Mouse (Mus musculus): ENCODE results near the gene Pitx1. TPM values are rescaled to one million over a fixed set of nuclear protein-coding genes. Genes with fewer than 3 reads are reported as not detected.

Gene Pitx1
- polyA plus RNA-seq, 1 experiment, result 0.02 TPM

- no peak for TF ChIP-seq TAL1 (IDR thresholded peaks at IDR 0.05; ENCODE audit: low read length)
- TF ChIP-seq GATA1 (IDR thresholded peaks at IDR 0.05; ENCODE audit: low read length), result no peak
- Histone ChIP-seq H3K27me3 (ENCODE audit: control insufficient read depth) (peaks cover 5% of the 10 kb centered on the region), H3K4me3 (replicated peaks) (no peak overlapping the region)
Measured at GRCm38 (mm10) chr13:55852205-55852604, 16.2 kb upstream of the Pitx1 start.

GRCm38 (mm10) chr13:55850726-55851125, 14.7 kb upstream of the Pitx1 start:
- H3K36me3 ChIP-seq (ENCODE audit: control insufficient read depth), result no peaks in the 10 kb centered on the region
- TF ChIP-seq TAL1 (IDR thresholded peaks at IDR 0.05; ENCODE audit: low read length) (no peak), GATA1 (IDR thresholded peaks at IDR 0.05; ENCODE audit: low read length) (no peak)
- no peak overlapping the region for H3K4me3 ChIP-seq (replicated peaks)
- H3K4me1 ChIP-seq (ENCODE audit: control insufficient read depth), result no peaks in the 10 kb centered on the region
- peaks cover 16% of the 10 kb centered on the region for H3K27me3 ChIP-seq (ENCODE audit: control insufficient read depth)
- H3K9me3 ChIP-seq (ENCODE audit: control insufficient read depth, low read length), result no peaks in the 10 kb centered on the region

More at GRCm38 (mm10) chr13:55852205-55852604, 16.2 kb upstream of the Pitx1 start:
- H3K9me3 ChIP-seq (ENCODE audit: control insufficient read depth, low read length), result no peaks in the 10 kb centered on the region
- H3K36me3 ChIP-seq (ENCODE audit: control insufficient read depth), result no peaks in the 10 kb centered on the region
- H3K4me1 ChIP-seq (ENCODE audit: control insufficient read depth), result no peaks in the 10 kb centered on the region

- H3K9me3 ChIP-seq (ENCODE audit: control insufficient read depth, low read length), result peaks cover 5% of the 10 kb centered on the region
- H3K4me1 ChIP-seq (ENCODE audit: control insufficient read depth), result no peaks in the 10 kb centered on the region
- H3K4me3 ChIP-seq (replicated peaks), result no peak overlapping the region
- H3K36me3 ChIP-seq (ENCODE audit: control insufficient read depth), result no peaks in the 10 kb centered on the region
- H3K27me3 ChIP-seq (ENCODE audit: control insufficient read depth), result peaks cover 18% of the 10 kb centered on the region
- no peak for TF ChIP-seq GATA1 (IDR thresholded peaks at IDR 0.05; ENCODE audit: low read length)
- no peak for TF ChIP-seq TAL1 (IDR thresholded peaks at IDR 0.05; ENCODE audit: low read length)
Measured at GRCm38 (mm10) chr13:55848604-55849190, 12.7 kb upstream of the Pitx1 start.

DNA sequence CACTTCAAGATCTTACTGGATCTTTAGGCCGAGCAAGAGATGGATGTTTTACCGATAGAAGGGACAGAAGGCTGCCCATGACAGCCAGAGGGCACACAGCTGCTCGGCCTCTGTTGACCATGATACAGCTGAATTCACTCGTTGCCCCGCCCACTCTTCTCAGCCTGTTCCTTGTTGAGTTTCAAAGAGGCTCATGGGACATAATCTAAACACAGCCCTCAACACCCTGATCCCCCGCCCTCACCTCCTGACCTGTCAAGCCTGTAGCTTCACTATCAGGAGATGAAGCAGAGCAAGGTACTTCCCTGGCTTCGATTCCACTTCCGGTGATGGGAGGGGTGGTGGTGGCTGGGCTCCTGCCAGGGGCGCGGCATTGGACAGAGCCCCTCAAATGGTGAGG, 11.8 kb upstream of the Pitx1 start:
- peaks cover 7% of the 10 kb centered on the region for H3K9me3 ChIP-seq (ENCODE audit: control insufficient read depth, low read length)
- H3K4me1 ChIP-seq (ENCODE audit: control insufficient read depth), result no peaks in the 10 kb centered on the region
- no peak overlapping the region for H3K4me3 ChIP-seq (replicated peaks)
- no peaks in the 10 kb centered on the region for H3K36me3 ChIP-seq (ENCODE audit: control insufficient read depth)
- peaks cover 18% of the 10 kb centered on the region for H3K27me3 ChIP-seq (ENCODE audit: control insufficient read depth)
- TF ChIP-seq TAL1 (IDR thresholded peaks at IDR 0.05; ENCODE audit: low read length) (no peak), GATA1 (IDR thresholded peaks at IDR 0.05; ENCODE audit: low read length) (no peak)

- TF ChIP-seq TAL1 (IDR thresholded peaks at IDR 0.05; ENCODE audit: low read length) (no peak), GATA1 (IDR thresholded peaks at IDR 0.05; ENCODE audit: low read length) (no peak)
- Histone ChIP-seq H3K9me3 (ENCODE audit: control insufficient read depth, low read length) (peaks cover 7% of the 10 kb centered on the region), H3K36me3 (ENCODE audit: control insufficient read depth) (no peaks in the 10 kb centered on the region), H3K4me1 (ENCODE audit: control insufficient read depth) (no peaks in the 10 kb centered on the region), H3K4me3 (replicated peaks) (no peak overlapping the region), H3K27me3 (ENCODE audit: control insufficient read depth) (peaks cover 40% of the 10 kb centered on the region)
Measured at GRCm38 (mm10) chr13:55843700-55844099, 7.7 kb upstream of the Pitx1 start.

DNA sequence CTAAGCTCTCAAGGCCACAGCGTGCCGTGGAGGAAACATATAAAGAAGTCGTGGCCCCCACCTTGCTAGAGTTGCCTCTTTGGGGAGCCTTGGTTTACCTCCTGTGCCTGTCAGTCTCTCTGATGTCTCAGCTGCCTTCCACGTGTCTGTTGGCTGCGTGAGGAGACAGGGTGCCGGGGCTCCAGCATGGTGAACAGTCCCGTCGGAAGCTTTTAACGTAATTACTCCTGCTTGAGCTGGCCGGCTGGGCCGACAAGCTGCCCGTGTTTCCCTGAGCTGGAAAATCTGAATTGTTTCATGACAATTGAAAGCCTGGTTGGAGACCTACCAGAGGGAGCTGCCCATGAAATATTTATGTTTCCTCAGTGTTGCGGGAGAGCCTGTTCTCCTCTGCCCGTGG, 4.2 kb upstream of the Pitx1 start:
- H3K4me1 ChIP-seq (ENCODE audit: control insufficient read depth), result no peaks in the 10 kb centered on the region
- H3K4me3 ChIP-seq (replicated peaks), result no peak overlapping the region
- H3K36me3 ChIP-seq (ENCODE audit: control insufficient read depth), result no peaks in the 10 kb centered on the region
- peaks cover 11% of the 10 kb centered on the region for H3K9me3 ChIP-seq (ENCODE audit: control insufficient read depth, low read length)
- peaks cover 56% of the 10 kb centered on the region for H3K27me3 ChIP-seq (ENCODE audit: control insufficient read depth)
- TF ChIP-seq GATA1 (IDR thresholded peaks at IDR 0.05; ENCODE audit: low read length) (no peak), TAL1 (IDR thresholded peaks at IDR 0.05; ENCODE audit: low read length) (no peak)

DNA sequence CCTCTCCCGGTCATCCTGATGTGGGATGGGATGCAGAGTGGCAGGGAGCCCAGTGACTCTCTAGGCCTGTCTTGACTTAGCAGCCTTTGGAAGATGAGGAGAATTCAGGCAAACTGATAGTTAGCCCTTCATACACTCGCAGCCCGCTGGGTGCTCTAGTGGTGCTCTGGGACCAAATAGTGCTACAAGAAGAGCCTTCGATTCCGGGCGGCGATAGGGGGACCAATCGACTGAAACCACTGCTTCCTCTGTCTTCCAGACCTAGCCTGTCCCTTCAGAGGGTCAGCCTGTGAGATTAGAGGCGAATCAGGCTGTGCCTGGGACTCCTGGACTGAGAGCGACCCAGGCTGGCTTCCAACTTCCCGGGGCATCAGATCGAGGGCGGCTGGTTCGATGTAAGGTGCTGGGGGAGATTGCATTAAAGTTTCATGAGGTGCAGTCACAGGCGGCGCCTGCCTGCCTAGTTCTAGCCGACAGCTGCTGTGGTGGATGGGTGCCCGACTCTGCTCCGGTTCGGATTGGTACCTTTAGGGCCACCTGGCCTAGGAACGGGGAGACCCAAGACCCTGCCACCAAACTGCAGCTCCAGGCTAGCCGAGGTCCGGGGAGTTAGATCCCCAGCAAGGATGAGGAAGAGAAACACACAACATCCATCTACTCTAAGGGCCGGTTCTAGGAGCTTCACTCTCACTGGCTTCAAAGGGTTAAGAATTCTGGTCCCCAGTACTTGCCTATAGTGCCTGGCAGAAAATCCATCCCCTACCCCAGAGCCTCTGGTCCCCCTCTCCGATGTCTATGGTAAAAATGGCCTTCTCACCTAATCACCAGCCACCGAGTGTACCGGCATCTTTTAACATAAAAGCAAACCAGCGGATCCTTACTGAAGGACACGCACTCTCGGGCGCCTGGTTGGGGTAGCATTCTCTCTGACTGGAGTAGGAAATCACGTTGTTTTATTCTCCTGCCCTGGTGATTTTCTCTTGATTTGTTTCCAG, 1.1 kb upstream of the Pitx1 start:
- Histone ChIP-seq H3K36me3 (ENCODE audit: control insufficient read depth) (no peaks in the 10 kb centered on the region), H3K4me1 (ENCODE audit: control insufficient read depth) (no peaks in the 10 kb centered on the region), H3K4me3 (replicated peaks) (no peak overlapping the region), H3K27me3 (ENCODE audit: control insufficient read depth) (peaks cover 88% of the 10 kb centered on the region), H3K9me3 (ENCODE audit: control insufficient read depth, low read length) (peaks cover 4% of the 10 kb centered on the region; the same call in 1 of the 2 replicates)
- TF ChIP-seq TAL1 (IDR thresholded peaks at IDR 0.05; ENCODE audit: low read length), result no peak

DNA sequence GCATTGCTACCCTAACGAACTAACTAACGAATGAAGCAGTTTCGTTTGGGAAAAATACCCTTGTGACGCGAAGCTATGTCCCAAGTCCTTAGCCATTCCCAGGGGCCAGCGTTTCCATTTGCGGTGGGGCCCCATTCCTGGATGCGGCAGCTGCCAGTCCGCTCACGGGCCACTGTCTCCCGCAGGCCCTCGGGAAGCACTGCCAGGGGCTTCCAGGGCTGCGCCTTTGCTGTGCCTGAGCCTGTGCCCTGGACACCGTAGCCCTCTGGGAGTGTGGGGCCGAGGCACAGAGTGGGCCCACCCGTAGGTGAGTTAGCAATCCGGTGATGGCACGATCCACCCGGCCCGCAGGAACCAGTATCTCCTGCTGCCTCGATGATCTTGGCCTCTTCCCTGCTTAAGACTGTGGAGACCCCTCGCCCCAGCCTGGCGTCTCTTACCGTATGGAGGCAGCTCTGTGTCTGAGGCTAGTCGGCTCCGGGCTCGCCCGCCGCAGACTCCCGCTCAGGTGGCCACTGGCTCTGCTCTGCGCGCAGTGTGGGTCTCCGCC, 369 bp downstream of the Pitx1 start:
- Histone ChIP-seq H3K36me3 (ENCODE audit: control insufficient read depth) (no peaks in the 10 kb centered on the region), H3K27me3 (ENCODE audit: control insufficient read depth) (peaks cover 97% of the 10 kb centered on the region), H3K4me3 (replicated peaks) (no peak overlapping the region), H3K4me1 (ENCODE audit: control insufficient read depth) (no peaks in the 10 kb centered on the region), H3K9me3 (ENCODE audit: control insufficient read depth, low read length) (peaks cover 4% of the 10 kb centered on the region; the same call in 1 of the 2 replicates)
- TF ChIP-seq GATA1 (IDR thresholded peaks at IDR 0.05; ENCODE audit: low read length) (no peak), TAL1 (IDR thresholded peaks at IDR 0.05; ENCODE audit: low read length) (no peak)

DNA sequence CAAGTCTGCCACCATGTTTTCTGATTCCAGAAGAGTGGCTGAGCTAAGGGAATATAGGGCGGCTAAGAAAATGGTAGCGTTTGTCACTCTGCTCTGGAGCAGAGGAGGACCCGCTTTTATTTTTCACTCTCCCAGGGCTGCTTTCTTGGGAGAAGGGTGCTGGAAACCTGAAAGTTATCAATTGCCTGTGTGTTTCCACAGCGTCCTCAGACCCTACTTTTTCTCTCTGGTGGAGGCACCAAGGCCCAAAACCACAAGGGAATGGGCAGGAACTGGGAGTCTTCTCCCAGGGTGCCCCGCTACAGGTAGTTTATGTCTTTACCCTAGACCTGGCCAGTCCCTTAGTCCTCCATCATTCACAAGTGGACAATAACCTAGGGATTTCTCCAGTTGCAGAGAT, 1.3 kb downstream of the Pitx1 start:
- TF ChIP-seq GATA1 (IDR thresholded peaks at IDR 0.05; ENCODE audit: low read length) (no peak), TAL1 (IDR thresholded peaks at IDR 0.05; ENCODE audit: low read length) (no peak)
- Histone ChIP-seq H3K27me3 (ENCODE audit: control insufficient read depth) (peaks cover 98% of the 10 kb centered on the region), H3K4me3 (replicated peaks) (no peak overlapping the region), H3K36me3 (ENCODE audit: control insufficient read depth) (no peaks in the 10 kb centered on the region), H3K9me3 (ENCODE audit: control insufficient read depth, low read length) (peaks cover 4% of the 10 kb centered on the region; the same call in 1 of the 2 replicates), H3K4me1 (ENCODE audit: control insufficient read depth) (no peaks in the 10 kb centered on the region)
